Mouse (Mus musculus) spleen, postnatal 14 days (tissue): Measurements from ENCODE around the gene Nthl1.
"Not testable (repeated sequence)": the region's sequence is repeated elsewhere in the genome, so short reads cannot be mapped to it uniquely, and the experiment has no call there.

Source experiments
- DNase-seq, 2 experiments: peaks; one replicate each; pipeline ENCODE4 v3.0.0; 2021 to 2022; ENCODE audit warnings: low spot score in 2 of 2

Gene Nthl1

DNA sequence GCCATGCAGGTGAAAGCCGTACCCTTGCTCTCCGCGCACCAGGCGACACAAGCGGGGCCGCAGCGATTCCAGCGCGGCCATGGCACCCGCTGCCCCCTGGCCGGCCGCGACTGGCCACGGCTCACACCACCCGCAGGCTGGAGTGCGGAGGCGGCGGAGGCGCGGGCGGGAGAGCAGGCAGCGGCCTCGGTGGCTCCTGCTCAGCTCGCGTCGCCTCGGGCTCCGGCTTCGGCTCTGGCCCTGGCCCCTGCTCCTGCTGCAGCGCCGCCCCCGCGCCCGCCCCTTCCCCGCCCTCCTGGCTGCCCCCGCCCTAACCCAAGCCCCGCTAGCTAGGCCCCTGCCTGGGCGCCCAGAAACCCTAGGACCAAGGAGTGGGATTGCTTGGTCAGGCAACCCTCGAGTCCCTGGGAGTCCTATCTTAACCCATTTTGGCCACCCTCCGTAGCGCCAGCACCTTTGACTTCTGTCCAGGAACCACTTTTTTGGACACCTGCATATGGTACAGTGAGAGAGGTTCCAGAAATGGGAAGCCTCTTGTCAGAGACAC lies 17.7 kb downstream of the Nthl1 start, which contains the start of gene Slc9a3r2:
Gene Slc9a3r2 (minus strand): TSS at position 258 of the 547 bp plus-strand sequence.
- DNase-seq = no peak

DNA sequence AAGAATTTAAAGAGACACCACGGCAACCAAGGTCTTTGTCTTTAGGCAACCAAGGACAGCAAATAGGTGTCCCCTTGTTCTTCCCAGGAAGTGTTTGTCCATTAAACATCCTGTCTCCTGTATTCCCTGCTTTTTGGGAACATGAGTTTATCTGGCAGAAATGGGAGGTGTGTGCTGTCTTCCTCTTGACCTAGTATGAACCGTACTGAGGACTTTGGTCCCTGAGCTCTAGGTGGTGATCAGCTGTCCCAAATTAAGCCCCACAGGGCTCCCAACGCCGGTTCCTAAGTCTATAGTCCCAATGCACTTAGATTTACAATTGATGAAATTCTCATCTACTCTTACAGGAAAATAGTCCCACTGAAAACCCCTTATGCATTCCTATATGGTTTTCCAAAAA lies 18.3 kb downstream of the Nthl1 start:
- DNase-seq = no peak

GRCm38 (mm10) chr17:24651835-24652234 lies 19.4 kb downstream of the Nthl1 start:
- no peak for DNase-seq

- DNase-seq = peak; percentile 45 to 68
Observed at GRCm38 (mm10) chr17:24653967-24654710, 21.7 kb downstream of the Nthl1 start.

DNA sequence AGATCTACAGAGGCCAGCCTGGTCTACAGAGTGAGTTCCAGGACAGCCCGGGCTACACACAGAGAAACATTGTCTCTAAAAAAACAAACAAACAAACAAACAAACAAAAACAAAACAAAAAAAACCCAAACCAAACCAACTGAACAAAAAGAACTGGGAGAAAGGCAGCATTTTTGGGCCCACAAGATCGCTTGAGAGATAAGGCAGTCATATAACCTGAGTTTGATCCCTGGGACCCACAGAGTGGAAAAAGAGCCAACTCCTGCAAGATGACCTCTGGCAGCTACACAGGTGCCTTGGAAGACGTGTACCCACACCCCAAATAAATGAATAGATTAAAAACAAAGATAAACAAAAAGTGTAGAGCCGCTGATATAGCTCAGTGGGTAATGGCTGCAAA lies 22.5 kb downstream of the Nthl1 start:
- DNase-seq = no peak

DNA sequence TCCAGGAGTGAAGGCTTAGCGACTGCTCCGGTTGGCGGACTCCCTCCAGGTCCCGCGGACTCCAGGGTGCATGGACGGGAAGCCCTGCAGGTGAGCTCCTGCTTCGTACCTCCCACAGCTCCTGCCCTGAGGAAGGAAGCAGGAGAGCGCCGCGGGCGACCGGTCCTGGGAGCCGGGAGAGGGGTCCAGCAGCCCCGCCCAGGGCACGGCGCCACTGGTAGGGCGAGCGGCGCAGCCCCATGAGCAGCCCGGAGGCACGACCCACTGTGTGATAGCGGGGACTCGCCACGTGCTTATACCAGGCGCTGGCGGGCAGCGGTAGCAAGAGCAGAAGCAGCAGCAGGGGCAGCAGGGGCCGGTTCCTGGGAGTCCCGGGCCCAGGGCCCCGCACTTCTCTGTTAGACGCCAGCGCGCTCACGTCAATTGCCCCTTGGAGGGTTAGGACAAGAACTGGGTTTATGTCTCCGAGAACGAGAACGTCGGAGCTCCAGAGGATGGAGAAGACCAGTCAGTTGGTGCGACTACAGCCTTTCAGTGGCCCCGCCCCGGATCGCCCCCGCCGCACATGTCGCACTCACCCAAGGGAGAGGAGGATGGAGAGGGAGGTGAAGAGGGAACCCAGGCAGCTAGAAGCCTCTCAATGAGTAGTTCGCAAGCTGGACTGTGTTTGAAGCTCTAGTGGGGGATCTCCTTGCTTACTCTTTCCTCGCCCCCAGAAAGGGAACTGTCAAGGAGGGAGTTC lies 25.7 kb downstream of the Nthl1 start, which contains the start of gene Npw:
Gene Npw (minus strand): TSS at position 441 of the 742 bp plus-strand sequence.
- DNase-seq = no peak

- DNase-seq = not testable (repeated sequence)
Observed at GRCm38 (mm10) chr17:24667011-24667410, 34.5 kb downstream of the Nthl1 start.

DNA sequence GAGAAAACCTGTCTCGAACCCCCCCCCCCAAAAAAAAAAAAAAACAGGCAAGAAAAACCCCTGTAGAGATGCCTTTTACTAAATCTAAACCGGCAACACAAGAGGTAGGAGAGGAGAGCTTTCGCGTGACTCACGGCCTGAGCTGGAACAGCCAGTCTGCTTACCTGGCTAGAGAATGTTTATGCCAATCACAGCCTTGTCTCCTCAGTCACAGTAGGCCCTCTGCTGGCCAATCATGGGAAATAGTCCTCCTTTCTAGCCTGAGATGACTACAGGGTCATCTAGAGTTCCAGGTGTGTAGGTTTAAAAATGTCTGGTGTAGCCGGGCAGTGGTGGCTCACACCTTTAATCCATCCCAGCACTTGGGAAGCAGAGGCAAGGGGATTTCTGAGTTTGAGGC lies 34.9 kb downstream of the Nthl1 start:
- DNase-seq = peak in 1 of 2 experiments; percentile 46

GRCm38 (mm10) chr17:24669214-24669544 lies 36.7 kb downstream of the Nthl1 start:
- not testable (repeated sequence) for DNase-seq

DNA sequence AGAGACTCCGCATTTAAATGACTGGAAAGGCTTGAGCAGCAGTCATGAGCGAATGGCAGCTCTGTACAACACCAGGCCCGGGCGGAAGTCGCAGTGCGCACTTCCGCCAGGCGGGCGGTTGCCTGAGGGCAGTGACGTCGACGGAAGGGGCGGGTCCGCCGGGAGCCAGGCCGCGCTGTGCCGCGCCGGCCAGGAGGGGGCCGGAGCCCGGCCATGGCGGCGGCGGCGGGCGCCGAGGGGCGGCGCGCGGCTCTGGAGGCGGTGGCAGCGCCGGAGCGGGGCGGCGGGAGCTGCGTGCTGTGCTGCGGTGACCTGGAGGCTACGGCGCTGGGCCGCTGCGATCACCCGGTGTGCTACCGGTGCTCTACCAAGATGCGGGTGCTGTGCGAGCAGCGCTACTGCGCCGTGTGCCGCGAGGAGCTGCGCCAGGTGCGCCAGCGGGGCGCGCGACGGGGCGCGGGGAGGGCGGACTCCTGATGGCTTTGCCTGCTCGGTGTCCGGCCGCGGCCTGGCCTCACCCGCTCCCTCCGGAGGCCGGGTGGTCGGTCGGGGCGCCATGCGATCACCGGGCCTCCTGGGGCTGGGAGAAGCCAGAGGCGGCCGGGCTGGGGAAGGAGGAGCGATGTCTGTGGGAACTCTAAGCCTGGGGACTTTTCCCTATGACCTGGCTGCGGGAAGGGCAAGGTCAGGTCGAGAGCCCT lies 37.2 kb downstream of the Nthl1 start, which contains the start of gene Zfp598:
Gene Zfp598 (plus strand): TSS at position 143 of the 701 bp plus-strand sequence.
- DNase-seq = peak; percentile 90 to 97

- no peak for DNase-seq
Observed at GRCm38 (mm10) chr17:24670246-24670844, 37.9 kb downstream of the Nthl1 start.

DNA sequence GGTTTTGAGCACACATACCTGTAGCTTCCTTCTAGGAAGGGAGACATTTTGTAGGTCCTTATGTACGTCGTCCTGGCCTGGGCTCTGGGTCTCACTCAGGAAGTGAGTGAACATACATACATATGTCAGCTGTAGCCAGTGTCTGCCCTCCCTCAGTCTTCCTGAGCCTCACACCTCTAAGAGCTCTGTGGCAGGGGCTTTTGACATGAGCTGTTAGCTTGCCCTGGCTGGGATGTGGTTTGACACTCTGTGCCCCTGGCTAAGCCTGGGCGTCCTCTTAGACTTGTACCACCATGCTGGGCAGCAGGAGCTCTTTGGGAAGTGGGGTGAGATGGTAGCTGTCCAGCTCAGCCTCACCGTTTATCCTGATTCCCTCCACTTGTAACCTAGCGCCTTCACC lies 38.9 kb downstream of the Nthl1 start:
- no peak for DNase-seq

GRCm38 (mm10) chr17:24672141-24672540 lies 39.7 kb downstream of the Nthl1 start:
- no peak for DNase-seq

- no peak for DNase-seq
Observed at GRCm38 (mm10) chr17:24674277-24674676, 41.8 kb downstream of the Nthl1 start.

- DNase-seq = peak; percentile 45 to 75
Observed at GRCm38 (mm10) chr17:24676187-24676586, 43.7 kb downstream of the Nthl1 start.

DNA sequence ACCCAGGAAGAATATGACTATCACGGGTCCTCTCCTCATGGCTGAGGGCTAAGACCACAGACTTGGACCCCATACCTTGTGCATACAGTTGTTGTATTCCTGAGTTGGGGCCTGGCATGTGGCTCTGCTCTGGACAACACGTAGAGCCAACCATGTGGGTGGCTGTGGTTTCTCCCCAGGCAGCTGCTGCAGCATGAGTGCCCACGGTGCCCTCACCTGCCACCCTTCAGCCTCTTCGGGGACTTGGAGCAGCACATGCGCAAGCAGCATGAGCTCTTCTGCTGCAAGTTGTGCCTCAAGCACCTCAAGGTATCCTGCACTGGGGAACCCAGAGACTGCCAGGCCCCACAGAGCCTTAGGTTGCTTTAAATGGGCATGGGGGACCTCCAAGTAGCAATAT lies 44.4 kb downstream of the Nthl1 start:
- no peak for DNase-seq

DNA sequence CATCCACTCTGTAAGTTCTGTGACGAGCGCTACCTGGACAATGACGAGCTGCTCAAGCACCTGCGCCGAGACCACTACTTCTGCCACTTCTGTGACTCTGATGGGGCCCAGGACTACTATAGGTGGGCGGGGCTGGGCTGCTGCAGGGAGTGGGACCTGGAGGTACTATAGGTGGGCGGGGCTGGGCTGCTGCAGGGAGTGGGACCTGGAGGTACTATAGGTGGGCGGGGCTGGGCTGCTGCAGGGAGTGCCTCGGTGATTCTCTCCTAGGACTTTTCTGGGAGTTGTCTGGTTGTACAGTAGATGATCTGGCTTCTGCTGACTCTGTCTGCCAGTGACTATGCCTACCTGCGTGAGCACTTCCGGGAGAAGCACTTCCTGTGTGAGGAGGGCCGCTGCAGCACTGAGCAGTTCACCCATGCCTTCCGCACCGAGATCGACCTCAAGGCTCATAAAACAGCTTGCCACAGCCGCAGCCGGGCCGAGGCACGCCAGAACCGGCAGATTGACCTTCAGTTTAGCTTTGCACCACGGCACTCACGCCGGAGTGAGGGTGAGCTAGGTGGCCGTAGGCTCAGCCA lies 45.1 kb downstream of the Nthl1 start:
- no peak for DNase-seq

DNA sequence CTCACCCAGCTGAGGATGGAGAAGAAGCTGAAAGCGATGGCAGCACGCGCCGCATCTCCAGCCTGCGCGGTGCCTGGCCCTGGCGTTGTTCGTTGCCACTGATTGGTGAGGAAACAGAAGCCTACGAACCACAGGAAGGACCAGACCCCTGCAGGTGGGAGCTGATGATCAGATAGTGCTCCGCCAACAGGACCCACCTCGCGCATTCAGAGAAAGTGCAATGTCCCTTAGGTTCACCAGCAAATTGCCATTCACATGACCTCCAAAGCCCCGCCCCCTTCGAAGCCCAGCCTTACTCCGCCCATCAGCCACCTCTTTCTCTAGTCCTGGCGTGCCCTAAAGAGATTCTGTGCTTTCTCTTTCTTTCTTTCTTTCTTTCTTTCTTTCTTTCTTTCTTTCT lies 54.0 kb downstream of the Nthl1 start:
- DNase-seq = peak in 1 of 2 experiments; percentile 55

- peak; percentile 34 to 41 for DNase-seq
Observed at GRCm38 (mm10) chr17:24687146-24687595, 54.7 kb downstream of the Nthl1 start.

- DNase-seq = no peak
Observed at GRCm38 (mm10) chr17:24687599-24687998, 55.1 kb downstream of the Nthl1 start.
